Mouse (Mus musculus): ENCODE results near the gene Zfp108.

GRCm38 (mm10) chr7:24286090-24286489 lies 31.5 kb downstream of the Zfp108 start:
- TF ChIP-seq POLR2A (IDR thresholded peaks at IDR 0.05; ENCODE audit: extremely low read depth, insufficient read depth, low read length) (no peak), CTCF (IDR thresholded peaks at IDR 0.05; ENCODE audit: extremely low read depth, insufficient read depth, low read length) (0 out of 2 replicates have a peak, but pooled peaks have one; percentile 4)

All from cortical plate, adult 2 months (tissue).